Mouse (Mus musculus): ENCODE measurements around the gene Pogk. TPM values are rescaled to one million over a fixed set of nuclear protein-coding genes. Genes with fewer than 3 reads are reported as not detected.

The Pogk gene
- polyA plus RNA-seq, 1 experiment from 2014 or later, result 11.3 TPM

DNA sequence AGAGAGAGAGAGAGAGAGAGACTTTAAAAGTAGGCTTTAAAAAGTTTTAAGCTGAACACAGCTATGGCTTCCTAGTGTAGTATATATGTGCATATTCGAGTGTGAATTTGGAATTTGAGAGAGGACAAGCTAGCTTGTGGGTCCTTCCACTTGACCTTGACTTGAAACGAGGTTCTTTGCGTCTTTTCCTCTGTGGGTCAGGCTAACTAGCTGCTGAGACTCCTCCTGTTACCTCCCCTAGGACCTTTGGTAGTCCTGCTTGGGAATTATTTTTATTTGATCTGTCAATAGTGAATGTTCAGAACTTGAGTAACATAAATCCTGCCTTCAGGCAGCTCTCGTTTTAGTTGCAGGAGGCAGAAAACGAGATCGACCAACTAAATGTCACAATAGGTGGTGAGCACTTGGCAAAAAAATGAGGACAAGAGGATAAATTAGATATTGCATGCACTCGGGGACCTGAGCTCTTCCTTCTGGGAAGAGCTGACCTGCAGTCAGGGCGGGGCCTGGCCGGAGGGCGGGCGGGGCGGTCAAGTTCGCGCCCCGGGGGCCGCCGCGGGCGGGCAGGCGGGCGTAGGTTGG lies 31.1 kb downstream of the Pogk start:
- peaks cover 9% of the 10 kb centered on the region for H3K36me3 ChIP-seq
- peak overlapping the region; percentile 75 for H3K4me2 ChIP-seq
- peaks cover 13% of the 10 kb centered on the region for H3K4me1 ChIP-seq
- 2% methylated on average over 21 of the region's 21 CpGs for WGBS
- ATAC-seq (ENCODE audit: borderline replicate concordance, extremely low read depth, low FRiP score, low TSS enrichment), result no peak
- no peaks in the 10 kb centered on the region for H3K9me3 ChIP-seq
- peak overlapping the region; percentile 82 for H3K27ac ChIP-seq
- H3K27me3 ChIP-seq, result no peaks in the 10 kb centered on the region
- peak overlapping the region; percentile 92 for H3K4me3 ChIP-seq
- peak overlapping the region; percentile 99 for H3K9ac ChIP-seq

DNA sequence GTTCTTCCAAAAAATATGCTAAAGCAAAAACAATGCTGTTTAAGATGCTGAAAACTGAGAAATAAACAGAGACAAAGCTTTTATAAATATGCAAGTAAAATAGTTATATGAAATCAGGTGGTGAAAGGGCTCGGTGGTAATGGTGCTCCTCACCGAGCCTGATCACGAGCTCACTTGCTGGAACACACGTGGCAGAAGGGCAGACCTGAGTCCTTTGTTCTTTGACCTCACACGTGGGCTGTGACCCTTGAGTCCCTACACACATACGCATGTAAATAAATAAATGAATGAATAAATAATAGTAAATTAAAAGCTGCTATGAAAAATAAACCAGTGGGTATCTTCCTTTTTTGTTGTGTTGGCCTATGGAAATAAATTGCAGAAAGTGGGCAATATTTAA lies 32.5 kb downstream of the Pogk start:
- no peak overlapping the region for H3K4me2 ChIP-seq
- peaks cover 13% of the 10 kb centered on the region for H3K4me1 ChIP-seq
- H3K36me3 ChIP-seq, result no peaks in the 10 kb centered on the region
- no peak overlapping the region for H3K9ac ChIP-seq
- ATAC-seq (ENCODE audit: borderline replicate concordance, extremely low read depth, low FRiP score, low TSS enrichment), result no peak
- WGBS, result 70% methylated on average over 6 of the region's 6 CpGs
- no peaks in the 10 kb centered on the region for H3K27me3 ChIP-seq
- no peak overlapping the region for H3K4me3 ChIP-seq
- no peaks in the 10 kb centered on the region for H3K9me3 ChIP-seq
- no peak overlapping the region for H3K27ac ChIP-seq

DNA sequence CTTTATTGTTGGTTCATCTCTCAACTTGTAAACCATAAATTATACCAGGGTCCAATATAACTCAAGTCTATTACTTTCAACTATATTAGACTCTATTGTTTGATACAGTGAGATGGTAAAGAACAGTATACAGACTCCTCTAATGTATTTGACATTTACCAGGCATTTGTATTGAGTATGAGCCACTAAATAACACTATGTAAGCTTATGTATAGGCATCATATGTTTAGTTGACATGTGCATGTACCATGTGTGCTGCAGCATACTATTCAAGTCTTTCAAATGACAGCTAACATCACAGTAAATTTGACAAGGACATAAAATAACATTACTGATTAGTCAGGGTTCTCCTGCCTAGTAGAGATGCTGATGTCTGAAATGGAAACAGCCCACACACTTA lies 46.5 kb downstream of the Pogk start:
- H3K9ac ChIP-seq, result no peak overlapping the region
- H3K4me2 ChIP-seq, result no peak overlapping the region
- H3K27me3 ChIP-seq, result no peaks in the 10 kb centered on the region
- no peak overlapping the region for H3K4me3 ChIP-seq
- no peak overlapping the region for H3K27ac ChIP-seq
- ATAC-seq (ENCODE audit: borderline replicate concordance, extremely low read depth, low FRiP score, low TSS enrichment), result 0 out of 2 replicates have a peak, but pooled peaks have one; percentile 11
- H3K36me3 ChIP-seq, result no peaks in the 10 kb centered on the region
- no peaks in the 10 kb centered on the region for H3K9me3 ChIP-seq
- H3K4me1 ChIP-seq, result no peaks in the 10 kb centered on the region

DNA sequence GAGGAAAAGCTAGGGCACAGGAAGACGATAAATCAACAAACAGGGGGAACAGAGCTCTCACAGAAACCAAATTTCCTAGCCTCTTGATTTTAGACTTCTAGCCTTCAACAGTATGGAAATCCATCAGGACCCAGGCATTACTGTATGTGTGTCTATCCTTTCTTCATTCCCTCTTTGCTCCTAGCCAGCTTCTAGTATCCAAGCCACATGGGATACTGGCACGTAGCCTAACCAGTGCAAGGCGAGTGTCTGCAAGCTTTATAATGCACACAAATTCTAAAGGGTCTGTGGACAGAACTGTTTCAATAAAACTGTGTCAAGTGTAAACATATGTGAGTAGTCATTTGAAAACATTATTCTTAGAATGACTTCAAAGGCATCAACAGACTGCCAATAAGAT lies 47.0 kb downstream of the Pogk start:
- no peak overlapping the region for H3K9ac ChIP-seq
- no peak overlapping the region for H3K4me3 ChIP-seq
- H3K4me1 ChIP-seq, result no peaks in the 10 kb centered on the region
- ATAC-seq (ENCODE audit: borderline replicate concordance, extremely low read depth, low FRiP score, low TSS enrichment), result peak; percentile 85
- no peaks in the 10 kb centered on the region for H3K9me3 ChIP-seq
- H3K4me2 ChIP-seq, result no peak overlapping the region
- H3K27ac ChIP-seq, result no peak overlapping the region
- H3K27me3 ChIP-seq, result no peaks in the 10 kb centered on the region
- 51% methylated on average over 3 of the region's 3 CpGs for whole genome bisulfite sequencing
- no peaks in the 10 kb centered on the region for H3K36me3 ChIP-seq

DNA sequence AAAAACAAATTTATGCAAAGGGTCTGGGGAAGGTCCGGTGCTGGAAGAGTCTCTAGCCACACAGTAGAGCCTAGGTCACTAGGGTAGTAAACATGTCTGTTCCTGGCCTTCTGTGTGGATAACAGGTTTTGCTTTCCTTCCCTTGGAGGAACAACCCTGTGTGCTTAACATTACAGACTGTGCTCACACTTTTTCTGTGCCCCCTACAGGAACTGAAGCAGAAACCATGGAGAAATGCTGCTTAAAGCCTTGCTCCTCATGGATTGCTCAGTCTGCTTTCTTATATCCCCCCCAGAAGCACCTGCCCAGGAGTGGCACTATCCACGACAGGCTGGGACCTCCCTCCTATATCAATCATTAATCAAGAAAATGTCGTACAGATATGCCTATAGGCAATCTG lies 47.8 kb downstream of the Pogk start:
- Histone ChIP-seq H3K27me3 (no peaks in the 10 kb centered on the region), H3K36me3 (no peaks in the 10 kb centered on the region), H3K9ac (no peak overlapping the region), H3K27ac (0 out of 2 replicates have a peak overlapping the region, but pooled peaks have one; percentile 24), H3K4me2 (no peak overlapping the region), H3K4me3 (no peak overlapping the region), H3K9me3 (no peaks in the 10 kb centered on the region), H3K4me1 (no peaks in the 10 kb centered on the region)
- no peak for ATAC-seq (ENCODE audit: borderline replicate concordance, extremely low read depth, low FRiP score, low TSS enrichment)
- WGBS, result 45% methylated on average over 3 of the region's 3 CpGs

DNA sequence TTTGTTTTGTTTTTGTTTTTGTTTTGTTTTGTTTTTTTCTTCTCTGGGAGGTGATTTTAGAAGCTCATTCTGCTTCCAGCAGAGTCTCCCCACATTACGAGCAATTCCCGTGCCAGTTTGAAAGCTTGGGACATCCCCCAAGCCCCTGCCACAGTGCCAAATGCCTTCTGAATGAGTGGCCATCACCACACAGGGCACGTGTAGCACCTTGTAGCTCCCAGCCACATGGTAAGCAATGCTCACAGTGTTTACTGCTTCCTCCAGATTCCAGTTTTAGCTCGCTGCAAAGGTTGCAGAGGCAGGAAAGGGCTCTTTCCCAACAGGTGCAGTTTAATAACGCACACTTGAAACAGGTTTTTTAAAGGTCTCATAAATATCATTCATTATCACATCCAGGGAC lies 48.8 kb downstream of the Pogk start:
- 75% methylated on average over 5 of the region's 5 CpGs for WGBS
- Histone ChIP-seq H3K9ac (no peak overlapping the region), H3K4me2 (no peak overlapping the region), H3K4me3 (no peak overlapping the region), H3K36me3 (no peaks in the 10 kb centered on the region), H3K27ac (no peak overlapping the region), H3K27me3 (no peaks in the 10 kb centered on the region), H3K4me1 (no peaks in the 10 kb centered on the region), H3K9me3 (no peaks in the 10 kb centered on the region)
- no peak for ATAC-seq (ENCODE audit: borderline replicate concordance, extremely low read depth, low FRiP score, low TSS enrichment)

DNA sequence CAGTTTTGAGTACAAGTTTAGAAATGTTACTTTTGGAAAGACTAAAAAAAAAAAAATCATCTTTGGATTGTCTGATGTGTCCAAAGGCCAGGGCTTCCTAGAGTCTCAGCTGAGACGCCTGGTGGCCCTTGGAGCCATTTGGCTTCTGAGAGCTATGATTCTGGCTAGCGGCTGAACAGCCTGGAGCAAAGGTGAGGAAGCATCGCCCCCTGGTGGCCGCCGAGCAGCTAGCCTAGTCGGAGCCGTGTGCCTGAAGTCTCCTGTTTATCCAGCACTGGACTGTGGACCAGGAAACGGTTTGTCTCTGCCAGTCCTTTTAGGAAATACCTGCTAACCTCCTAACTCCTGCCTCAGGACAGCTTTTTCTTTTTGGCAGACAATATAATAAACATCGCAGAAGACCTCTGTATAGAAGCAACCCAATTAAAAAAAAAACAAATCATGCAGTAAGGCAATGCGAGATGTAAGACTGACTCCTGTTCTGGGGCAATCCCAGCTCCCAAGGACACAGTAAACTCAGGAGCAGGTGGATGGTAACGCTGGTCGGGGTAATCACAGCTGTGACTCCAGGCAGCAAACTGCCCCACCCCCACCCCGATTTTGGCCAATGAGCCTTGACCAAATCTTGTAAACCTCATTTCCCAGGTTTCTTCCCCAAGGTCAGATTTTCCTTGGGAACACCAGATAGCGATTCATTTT lies 49.4 kb downstream of the Pogk start:
- no peak overlapping the region for H3K9ac ChIP-seq
- 23% methylated on average over 14 of the region's 14 CpGs for WGBS
- no peaks in the 10 kb centered on the region for H3K9me3 ChIP-seq
- no peak overlapping the region for H3K27ac ChIP-seq
- no peak overlapping the region for H3K4me3 ChIP-seq
- H3K4me2 ChIP-seq, result no peak overlapping the region
- no peaks in the 10 kb centered on the region for H3K36me3 ChIP-seq
- ATAC-seq (ENCODE audit: borderline replicate concordance, extremely low read depth, low FRiP score, low TSS enrichment), result peak; percentile 75; the same call in 1 of the 2 replicates
- no peaks in the 10 kb centered on the region for H3K4me1 ChIP-seq
- H3K27me3 ChIP-seq, result no peaks in the 10 kb centered on the region

DNA sequence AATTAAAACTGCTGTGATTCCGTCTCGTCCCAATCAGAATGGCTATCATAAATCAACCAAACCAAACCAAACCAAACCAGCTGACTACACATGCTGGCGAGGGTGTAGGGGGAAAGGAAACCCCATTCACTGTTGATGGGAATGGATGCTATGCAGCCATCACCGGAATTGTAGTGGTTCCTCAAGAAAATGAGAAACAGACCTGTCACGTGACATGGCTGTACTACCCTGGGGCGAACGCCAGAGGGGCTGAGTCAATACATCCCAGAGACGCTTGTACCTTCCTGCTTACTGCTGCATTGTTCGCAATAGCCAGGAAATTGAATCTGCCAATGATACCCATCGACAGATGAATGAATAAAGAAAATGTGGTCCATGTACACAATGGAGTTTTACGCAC lies 59.9 kb downstream of the Pogk start:
- no peak overlapping the region for H3K9ac ChIP-seq
- no peaks in the 10 kb centered on the region for H3K27me3 ChIP-seq
- H3K27ac ChIP-seq, result no peak overlapping the region
- no peak overlapping the region for H3K4me2 ChIP-seq
- no peaks in the 10 kb centered on the region for H3K4me1 ChIP-seq
- WGBS, result 73% methylated on average over 11 of the region's 11 CpGs
- no peaks in the 10 kb centered on the region for H3K36me3 ChIP-seq
- H3K4me3 ChIP-seq, result no peak overlapping the region
- no peak for ATAC-seq (ENCODE audit: borderline replicate concordance, extremely low read depth, low FRiP score, low TSS enrichment)
- no peaks in the 10 kb centered on the region for H3K9me3 ChIP-seq

DNA sequence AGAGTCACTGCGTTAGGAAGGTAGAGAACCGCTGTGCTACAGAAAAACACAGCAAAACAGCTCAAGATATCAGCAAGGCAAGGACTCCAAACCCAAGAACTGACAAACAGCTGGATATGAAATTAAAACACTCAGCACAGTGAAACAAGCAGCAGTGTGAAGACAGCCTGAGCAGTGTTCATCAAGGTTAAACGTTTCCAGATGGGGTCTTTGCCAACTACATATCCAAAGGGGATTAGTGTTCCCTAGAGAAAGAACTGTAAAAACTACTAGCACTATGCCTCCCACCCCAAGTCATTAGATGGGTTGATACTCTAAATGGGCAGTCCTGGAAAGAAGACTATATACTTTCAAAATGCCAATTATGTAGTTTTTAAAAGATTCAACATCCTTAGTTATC lies 60.3 kb downstream of the Pogk start:
- WGBS, result 64% methylated on average over 3 of the region's 3 CpGs
- Histone ChIP-seq H3K4me3 (no peak overlapping the region), H3K36me3 (no peaks in the 10 kb centered on the region), H3K9ac (no peak overlapping the region), H3K4me1 (no peaks in the 10 kb centered on the region), H3K27me3 (no peaks in the 10 kb centered on the region), H3K9me3 (no peaks in the 10 kb centered on the region), H3K27ac (no peak overlapping the region), H3K4me2 (no peak overlapping the region)
- ATAC-seq (ENCODE audit: borderline replicate concordance, extremely low read depth, low FRiP score, low TSS enrichment), result no peak

DNA sequence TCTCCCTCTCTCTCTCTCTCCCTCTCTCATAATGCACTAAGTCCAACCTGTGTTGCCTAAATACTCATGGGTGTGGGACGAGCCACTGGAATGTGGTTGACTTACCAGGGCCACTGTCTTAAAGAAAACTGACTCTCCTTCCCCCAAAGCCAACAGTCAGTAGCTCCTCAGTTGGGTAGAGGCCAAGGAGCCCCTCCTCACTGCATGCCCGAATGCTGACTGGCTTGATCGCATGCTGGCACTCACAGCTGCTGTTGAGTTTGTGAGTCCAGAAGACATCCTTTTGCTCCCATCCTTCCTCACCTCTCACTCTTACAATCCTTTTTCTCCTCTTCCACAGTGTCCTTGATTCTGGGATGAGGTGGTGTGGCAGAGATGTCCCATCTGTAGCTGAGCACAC lies 62.8 kb downstream of the Pogk start:
- no peak overlapping the region for H3K4me3 ChIP-seq
- no peaks in the 10 kb centered on the region for H3K9me3 ChIP-seq
- no peak for ATAC-seq (ENCODE audit: borderline replicate concordance, extremely low read depth, low FRiP score, low TSS enrichment)
- no peak overlapping the region for H3K9ac ChIP-seq
- no peaks in the 10 kb centered on the region for H3K4me1 ChIP-seq
- 58% methylated on average over 3 of the region's 3 CpGs for WGBS
- H3K27me3 ChIP-seq, result no peaks in the 10 kb centered on the region
- H3K36me3 ChIP-seq, result no peaks in the 10 kb centered on the region
- H3K27ac ChIP-seq, result no peak overlapping the region
- no peak overlapping the region for H3K4me2 ChIP-seq

DNA sequence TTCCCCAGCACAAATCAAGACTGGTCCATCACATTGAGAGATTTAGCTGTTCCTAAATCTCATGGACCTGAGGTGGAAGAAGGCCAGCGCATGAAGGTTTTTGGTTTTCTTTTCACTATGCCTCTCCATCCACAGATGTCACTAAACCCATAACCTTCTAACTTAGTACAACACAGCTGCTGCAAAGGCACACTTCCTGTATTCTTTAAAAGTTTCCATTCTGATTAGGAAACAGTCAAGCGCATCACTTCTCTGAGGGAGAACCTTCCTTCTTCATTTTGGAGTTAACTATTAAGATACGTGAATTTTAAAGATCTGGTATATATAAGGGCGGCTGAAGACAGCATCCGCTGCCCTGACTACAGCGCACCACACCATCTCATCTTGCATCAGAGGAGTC lies 64.1 kb downstream of the Pogk start:
- no peak overlapping the region for H3K4me2 ChIP-seq
- H3K4me3 ChIP-seq, result no peak overlapping the region
- no peak for ATAC-seq (ENCODE audit: borderline replicate concordance, extremely low read depth, low FRiP score, low TSS enrichment)
- H3K27me3 ChIP-seq, result no peaks in the 10 kb centered on the region
- H3K9ac ChIP-seq, result no peak overlapping the region
- no peaks in the 10 kb centered on the region for H3K36me3 ChIP-seq
- H3K9me3 ChIP-seq, result no peaks in the 10 kb centered on the region
- H3K27ac ChIP-seq, result no peak overlapping the region
- WGBS, result 86% methylated on average over 6 of the region's 6 CpGs
- no peaks in the 10 kb centered on the region for H3K4me1 ChIP-seq

DNA sequence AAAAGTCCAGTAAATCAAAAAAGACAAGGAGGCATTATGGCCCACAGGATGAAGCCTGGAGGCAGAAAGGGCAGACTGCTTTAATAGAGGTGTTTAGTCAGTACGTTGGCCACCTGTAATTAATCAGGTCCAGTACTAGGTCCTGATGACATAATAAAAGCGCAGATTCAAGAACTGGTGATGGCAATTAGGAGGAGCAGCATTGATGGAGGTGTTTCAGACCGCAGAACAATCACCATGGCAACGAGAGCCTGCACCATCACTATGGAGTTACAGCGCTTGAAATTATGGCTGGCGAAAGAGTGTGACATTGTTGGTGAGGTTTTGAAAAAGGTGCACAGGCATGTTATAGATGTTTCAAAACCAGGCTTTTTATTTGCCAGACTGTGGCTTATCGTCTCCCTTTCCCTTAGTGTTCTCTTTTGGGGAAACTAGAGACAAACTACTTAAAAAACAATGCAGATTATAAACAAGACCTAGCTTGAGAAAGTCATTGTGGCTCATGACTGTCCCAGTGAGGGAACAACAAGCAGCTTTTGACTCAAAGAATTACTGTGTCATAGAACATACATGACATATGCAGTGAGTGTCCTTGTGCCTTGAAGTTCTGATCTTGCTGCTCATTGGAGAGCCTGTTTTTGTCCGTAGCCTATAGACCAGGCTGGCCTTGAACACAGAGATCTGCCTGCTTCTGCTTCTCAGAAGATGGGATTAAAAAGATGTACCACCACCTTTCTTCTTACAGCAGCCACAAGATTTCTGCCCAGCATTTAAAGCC lies 65.2 kb downstream of the Pogk start:
- no peaks in the 10 kb centered on the region for H3K4me1 ChIP-seq
- no peaks in the 10 kb centered on the region for H3K9me3 ChIP-seq
- H3K27ac ChIP-seq, result no peak overlapping the region
- no peak for ATAC-seq (ENCODE audit: borderline replicate concordance, extremely low read depth, low FRiP score, low TSS enrichment)
- no peak overlapping the region for H3K9ac ChIP-seq
- H3K27me3 ChIP-seq, result no peaks in the 10 kb centered on the region
- WGBS, result 80% methylated on average over 8 of the region's 8 CpGs
- no peak overlapping the region for H3K4me2 ChIP-seq
- no peak overlapping the region for H3K4me3 ChIP-seq
- H3K36me3 ChIP-seq, result no peaks in the 10 kb centered on the region
